Mouse (Mus musculus) embryonic facial prominence, embryonic 11.5 days (tissue): Measurements from ENCODE around the gene Supv3l1. TPM values are rescaled to one million over a fixed set of nuclear protein-coding genes. Genes with fewer than 3 reads are reported as not detected.

Experiments used
- ATAC-seq: fragments of 200-750 bp; cut with Nextera tagmentation; replicated peaks from 2 replicates; pipeline ENCODE4 v1.8.0; 2017; ENCODE audit warnings: low read depth; ENCODE audit not compliant: insufficient number of reproducible peaks, low FRiP score, low TSS enrichment
- DNase-seq: peaks from one replicate; pipeline ENCODE4 v3.0.0-alpha.2; 2015; ENCODE audit warnings: low spot score
- H3K27ac ChIP-seq: fragments of 300-500 bp; sonication (generic); replicated peaks from 2 replicates; pipeline ENCODE4 v1.5.1; 2014; ENCODE audit warnings: mild to moderate bottlenecking, low read depth, low read length, control low read depth
- H3K27me3 ChIP-seq: fragments of 300-500 bp; sonication (generic); 2 replicates; pipeline ENCODE4 v1.6.1; 2014; ENCODE audit warnings: mild to moderate bottlenecking, low read length, moderate library complexity, mixed read lengths; ENCODE audit not compliant: control insufficient read depth, insufficient read depth
- H3K36me3 ChIP-seq: fragments of 300-500 bp; sonication (generic); replicated peaks from 2 replicates; pipeline ENCODE4 v1.6.1; 2014; ENCODE audit warnings: low read depth, mild to moderate bottlenecking, low read length, moderate library complexity, mixed read lengths; ENCODE audit not compliant: control insufficient read depth, insufficient read depth
- H3K4me1 ChIP-seq: fragments of 300-500 bp; sonication (generic); 2 replicates; pipeline ENCODE4 v1.6.1; 2014; ENCODE audit warnings: low read length, mixed read lengths; ENCODE audit not compliant: control insufficient read depth, insufficient read depth
- H3K4me2 ChIP-seq: fragments of 300-500 bp; sonication (generic); 2 replicates; pipeline ENCODE4 v1.6.1; 2014; ENCODE audit warnings: low read depth, mild to moderate bottlenecking, control low read depth, low read length, moderate library complexity
- H3K4me3 ChIP-seq: fragments of 300-500 bp; sonication (generic); 2 replicates; pipeline ENCODE4 v1.5.1; 2014; ENCODE audit warnings: low read depth, low read length, control low read depth
- H3K9ac ChIP-seq: fragments of 300-500 bp; sonication (generic); replicated peaks from 2 replicates; pipeline ENCODE4 v1.6.1; 2014; ENCODE audit warnings: mild to moderate bottlenecking, control low read depth, low read length
- H3K9me3 ChIP-seq: fragments of 300-500 bp; sonication (generic); replicated peaks from 2 replicates; pipeline ENCODE4 v1.6.1; 2016; ENCODE audit warnings: mild to moderate bottlenecking, low read length, inconsistent platforms, mixed read lengths; ENCODE audit not compliant: control insufficient read depth
- WGBS: fragments of 180-500 bp; shearing (Covaris S2); extraction: QIAGEN DNeasy Blood & Tissue Kit; methylation state at CpG from one replicate; pipeline ENCODE4 v1.1.7; 2014; 5-methylcytosine and 5-hydroxymethylcytosine counted together
- polyA plus RNA-seq: library from polyadenylated mRNA; unstranded; fragments of >200 nt; fragmentation: Nextera tagmentation; extraction: Ambion mirVana; gene quantifications from 2 replicates; pipeline ENCODE4 v1.2.1, GENCODE M21; 2014

Gene Supv3l1
- polyA plus RNA-seq, 1 experiment from 2014 or later, result 31.2 TPM

GRCm38 (mm10) chr10:62422255-62422654 lies 27.3 kb downstream of the Supv3l1 start, which contains the start of gene Hkdc1:
Gene Hkdc1 (minus strand): TSS chr10:62422491.
- Histone ChIP-seq H3K4me3 (no peak within 1 kb of the TSS), H3K27me3 (no peaks in the 10 kb centered on the region), H3K4me1 (no peaks in the 10 kb centered on the region), H3K27ac (no peak within 1 kb of the TSS), H3K9ac (no peak within 1 kb of the TSS), H3K4me2 (no peak within 1 kb of the TSS), H3K9me3 (no peaks in the 10 kb centered on the region), H3K36me3 (no peaks in the 10 kb centered on the region)
- DNase-seq, result peak; percentile 73
- no peak; the same call in 1 of the 2 replicates for ATAC-seq
- 36% methylated on average over 15 of the region's 15 CpGs for WGBS

DNA sequence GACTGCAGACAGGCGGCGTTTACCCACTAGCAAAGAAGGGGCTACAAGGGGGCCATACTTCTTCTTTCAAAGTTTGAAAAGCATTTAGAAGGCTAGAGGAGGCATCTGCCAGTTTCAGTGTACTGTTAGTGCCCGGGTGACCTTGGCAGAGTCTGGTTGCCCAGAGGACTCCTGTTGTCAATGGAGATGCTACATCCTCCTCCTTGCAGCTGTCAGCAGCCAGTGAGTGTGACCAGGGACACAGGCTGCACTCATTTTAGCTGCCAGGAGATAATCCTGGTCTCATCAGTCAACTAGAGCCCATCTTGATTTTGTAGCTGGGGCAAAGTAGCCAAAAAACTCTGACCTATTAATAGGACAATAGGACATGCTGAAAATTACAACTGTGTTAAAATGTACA lies 28.4 kb downstream of the Supv3l1 start:
- Histone ChIP-seq H3K9me3 (no peaks in the 10 kb centered on the region), H3K4me2 (no peak overlapping the region), H3K9ac (no peak overlapping the region), H3K27me3 (no peaks in the 10 kb centered on the region), H3K36me3 (no peaks in the 10 kb centered on the region), H3K4me3 (no peak overlapping the region), H3K27ac (no peak overlapping the region), H3K4me1 (no peaks in the 10 kb centered on the region)
- WGBS, result 84% methylated on average over 3 of the region's 3 CpGs
- ATAC-seq (no peak), DNase-seq (no peak)

- H3K27ac ChIP-seq, result no peak overlapping the region
- no peak overlapping the region for H3K9ac ChIP-seq
- DNase-seq (no peak), ATAC-seq (no peak)
- H3K4me1 ChIP-seq, result no peaks in the 10 kb centered on the region
- H3K27me3 ChIP-seq, result no peaks in the 10 kb centered on the region
- 72% methylated on average over 6 of the region's 6 CpGs for WGBS
- H3K36me3 ChIP-seq, result no peaks in the 10 kb centered on the region
- no peak overlapping the region for H3K4me2 ChIP-seq
- no peak overlapping the region for H3K4me3 ChIP-seq
- no peaks in the 10 kb centered on the region for H3K9me3 ChIP-seq
Measured at GRCm38 (mm10) chr10:62420399-62420798, 29.1 kb downstream of the Supv3l1 start.

- Histone ChIP-seq H3K9ac (no peak overlapping the region), H3K4me3 (no peak overlapping the region), H3K9me3 (no peaks in the 10 kb centered on the region), H3K36me3 (no peaks in the 10 kb centered on the region), H3K27me3 (no peaks in the 10 kb centered on the region), H3K4me2 (no peak overlapping the region), H3K4me1 (no peaks in the 10 kb centered on the region), H3K27ac (no peak overlapping the region)
- DNase-seq, result no peak
- WGBS, result 68% methylated on average over 5 of the region's 5 CpGs
- ATAC-seq, result no peak
Measured at GRCm38 (mm10) chr10:62419422-62419821, 30.1 kb downstream of the Supv3l1 start.

GRCm38 (mm10) chr10:62418831-62419356 lies 30.6 kb downstream of the Supv3l1 start:
- WGBS, result 52% methylated on average over 7 of the region's 7 CpGs
- DNase-seq, result no peak

DNA sequence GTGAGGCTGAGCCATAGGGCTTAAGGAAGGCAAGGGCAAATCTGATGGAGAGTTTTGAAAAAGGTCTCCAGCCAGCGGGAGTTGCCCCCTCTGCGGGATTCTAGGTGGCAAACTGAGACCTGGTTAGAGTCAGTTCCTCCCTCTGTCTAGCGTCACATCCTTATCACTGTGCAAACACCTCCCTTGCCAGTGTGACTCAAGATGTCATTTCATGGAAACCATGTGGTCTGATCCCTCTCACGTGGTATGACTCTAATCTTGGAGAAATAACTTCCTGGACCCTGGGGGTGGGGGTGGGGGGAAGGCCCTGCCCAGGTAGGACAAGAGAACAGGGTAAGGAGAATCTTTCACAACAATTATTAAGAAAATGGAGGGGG lies 35.9 kb downstream of the Supv3l1 start:
- 41% methylated on average over 4 of the region's 4 CpGs for WGBS
- DNase-seq (no peak), ATAC-seq (no peak)
- Histone ChIP-seq H3K4me2 (no peak overlapping the region), H3K27ac (no peak overlapping the region), H3K27me3 (no peaks in the 10 kb centered on the region), H3K4me3 (no peak overlapping the region), H3K9ac (no peak overlapping the region), H3K36me3 (no peaks in the 10 kb centered on the region), H3K4me1 (no peaks in the 10 kb centered on the region), H3K9me3 (no peaks in the 10 kb centered on the region)

More at GRCm38 (mm10) chr10:62418831-62419356, 30.6 kb downstream of the Supv3l1 start:
- no peak for ATAC-seq
- H3K4me1 ChIP-seq, result no peaks in the 10 kb centered on the region
- no peak overlapping the region for H3K4me3 ChIP-seq
- H3K4me2 ChIP-seq, result no peak overlapping the region
- no peaks in the 10 kb centered on the region for H3K9me3 ChIP-seq
- H3K27ac ChIP-seq, result no peak overlapping the region
- no peaks in the 10 kb centered on the region for H3K27me3 ChIP-seq
- H3K9ac ChIP-seq, result no peak overlapping the region
- H3K36me3 ChIP-seq, result no peaks in the 10 kb centered on the region

DNA sequence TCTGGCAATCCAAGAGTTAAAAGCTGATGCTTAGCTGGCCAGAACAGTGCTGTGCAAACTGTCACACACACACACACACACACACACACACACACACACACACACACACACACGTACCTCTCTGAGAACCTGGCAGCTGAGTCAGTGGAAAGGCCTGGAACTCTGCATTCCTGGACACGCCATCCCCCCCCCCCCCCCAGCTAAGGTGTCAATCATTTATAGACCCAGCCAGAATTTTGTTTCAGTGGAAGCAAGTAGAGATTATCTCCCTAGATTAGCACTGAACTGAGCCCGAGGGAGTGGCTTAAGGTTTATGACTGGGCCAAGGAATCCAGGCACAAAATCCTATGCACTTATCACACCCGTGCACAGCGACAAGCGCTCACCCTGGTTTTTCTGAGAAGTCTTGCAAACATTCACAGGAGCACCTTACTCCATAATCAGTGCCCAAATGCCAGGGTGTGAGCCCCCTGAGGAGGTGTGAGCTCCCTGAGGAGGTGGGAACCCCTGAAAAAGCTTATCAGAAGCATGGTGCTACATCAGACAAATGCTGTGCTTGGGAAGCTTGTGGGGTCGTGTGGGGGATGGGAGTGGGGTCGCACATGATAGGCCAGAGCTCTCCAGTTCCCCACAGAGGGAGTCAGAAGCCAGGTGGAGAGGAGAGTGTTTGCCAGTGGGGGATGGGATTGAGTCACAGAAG lies 36.5 kb downstream of the Supv3l1 start:
- no peak for DNase-seq
- Histone ChIP-seq H3K4me1 (no peaks in the 10 kb centered on the region), H3K9ac (no peak overlapping the region), H3K4me3 (no peak overlapping the region), H3K4me2 (no peak overlapping the region), H3K36me3 (no peaks in the 10 kb centered on the region), H3K9me3 (no peaks in the 10 kb centered on the region), H3K27me3 (no peaks in the 10 kb centered on the region), H3K27ac (no peak overlapping the region)
- ATAC-seq, result no peak
- 32% methylated on average over 8 of the region's 8 CpGs for WGBS
